Mouse (Mus musculus): ENCODE measurements around the gene Cd164. TPM values are rescaled to one million over a fixed set of nuclear protein-coding genes. Genes with fewer than 3 reads are reported as not detected.

The Cd164 gene
- total RNA-seq, 2 experiments from 2014 or later, result 122 to 130 TPM

DNA sequence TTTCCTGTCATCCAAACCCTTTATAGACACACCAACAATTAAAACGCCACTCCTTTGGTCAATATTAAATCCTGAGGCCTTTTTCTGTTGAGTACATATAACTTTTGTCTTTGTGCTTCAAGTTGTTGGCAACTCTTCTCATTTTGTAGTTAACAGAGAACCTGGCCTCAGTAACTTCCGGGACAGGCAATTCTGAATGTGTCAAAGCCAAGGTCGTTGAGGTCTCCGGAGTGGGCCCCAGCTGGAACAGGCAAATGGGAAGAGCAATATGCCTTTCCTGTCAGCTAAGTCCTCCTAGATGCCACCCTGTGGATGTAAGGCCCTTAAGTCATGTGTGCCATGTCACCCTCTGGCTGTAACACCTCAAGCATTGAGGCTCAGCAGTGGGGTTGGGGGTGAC lies 61.2 kb downstream of the Cd164 start:
- intact Hi-C loops (cut with DNase I), result no loop called here
- DNase-seq, result no peak

Other genes starting within 250 kb of the Cd164 start
- 1 to 10 TPM; 5.5 TPM for gene Fig4, start 216.2 kb upstream of the Cd164 start, total RNA-seq (2021)
- not detected for gene Ak9, start 215.4 kb upstream of the Cd164 start, total RNA-seq (2021)
- gene Zbtb24, start 69.0 kb upstream of the Cd164 start, total RNA-seq (2021), result 1 to 10 TPM; 3.5 to 4.5 TPM
- 1 to 10 TPM; 5.0 to 5.1 TPM for gene Mical1, start 43.1 kb upstream of the Cd164 start, total RNA-seq (2021)
- gene Smpd2, start 29.0 kb upstream of the Cd164 start, total RNA-seq (2021), result 10 to 100 TPM; 10.7 to 11.4 TPM
- not detected for gene Ppil6, start 29.0 kb upstream of the Cd164 start, total RNA-seq (2021)
- under 1 TPM; 0.46 to 0.62 TPM for gene Ccdc162, start 197.2 kb downstream of the Cd164 start, total RNA-seq (2021)